Mouse (Mus musculus): ENCODE data around the gene Anks3. TPM values are rescaled to one million over a fixed set of nuclear protein-coding genes. Genes with fewer than 3 reads are reported as not detected.

The Anks3 gene
- 63.0 and 67.6 TPM in 2 replicates for polyA plus RNA-seq (2016; fragmentation: Nextera tagmentation; extraction: Ambion mirVana)

GRCm38 (mm10) chr16:4963797-4964709 lies at the start of gene Anks3:
Gene Anks3 (minus strand): TSS chr16:4964205.
- H3K27ac ChIP-seq, result peak within 1 kb of the TSS; percentile 70
- WGBS, result under 1% methylated on average over 76 of the region's 76 CpGs
- no peaks in the 10 kb centered on the region for H3K27me3 ChIP-seq
- peak; percentile 97 for ATAC-seq (ENCODE audit: insufficient number of reproducible peaks, insufficient read depth, low FRiP score, low TSS enrichment, low read depth)
- H3K9ac ChIP-seq (replicated peaks), result peak within 1 kb of the TSS; percentile 81
- peak within 1 kb of the TSS; percentile 90 for H3K4me3 ChIP-seq (replicated peaks)
- peak within 1 kb of the TSS; percentile 84 for H3K4me2 ChIP-seq
- peaks cover 14% of the 10 kb centered on the region; the same call in 1 of the 2 replicates for H3K36me3 ChIP-seq
- H3K9me3 ChIP-seq, result no peaks in the 10 kb centered on the region
- H3K4me1 ChIP-seq (replicated peaks), result peaks cover 24% of the 10 kb centered on the region

DNA sequence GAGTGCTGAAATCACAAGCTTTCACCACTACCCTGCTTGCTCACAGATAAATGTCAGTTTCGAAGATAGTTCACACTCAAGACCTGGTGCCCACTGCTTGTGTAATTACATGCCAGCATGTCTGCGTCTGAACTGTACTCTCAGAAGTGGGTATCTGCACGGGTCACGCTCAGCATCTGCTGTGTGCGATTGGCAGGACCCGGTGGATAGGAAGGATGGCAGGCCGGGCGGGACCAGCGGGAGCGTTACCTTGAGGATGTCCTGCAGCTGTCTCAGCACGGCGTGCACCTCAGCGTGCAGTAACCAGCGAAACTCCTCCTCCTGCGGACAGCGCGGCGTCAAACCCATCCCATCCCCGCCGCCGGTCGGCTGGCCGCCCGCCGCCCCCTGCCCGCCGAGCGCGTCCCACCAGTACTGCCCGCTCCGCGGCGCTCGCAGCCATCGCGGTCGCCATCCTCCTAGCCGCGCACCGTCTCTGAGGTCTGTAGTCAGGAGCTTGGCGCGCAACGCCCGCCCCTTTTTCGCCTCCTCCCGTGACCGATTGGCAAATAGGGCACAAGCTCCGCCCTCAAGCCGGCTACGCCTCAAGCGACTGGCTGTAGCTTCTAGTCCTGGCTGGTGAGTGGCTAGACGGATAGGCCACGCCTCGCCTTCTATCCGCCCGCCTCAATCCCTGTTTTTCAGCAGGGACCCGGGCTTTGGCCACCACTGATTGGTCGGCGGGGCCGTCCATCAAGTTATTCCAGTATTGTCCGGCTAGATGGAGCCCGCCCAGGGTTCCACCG lies 49.2 kb upstream of the Anks3 start, which contains the start of gene Rogdi:
Gene Rogdi, minus strand, starts transcription at position 500 of the 785 bp plus-strand sequence.
- no peaks in the 10 kb centered on the region for H3K27me3 ChIP-seq
- H3K4me2 ChIP-seq, result peak within 1 kb of the TSS; percentile 84
- ATAC-seq (ENCODE audit: insufficient number of reproducible peaks, insufficient read depth, low FRiP score, low TSS enrichment, low read depth), result peak; percentile 97
- no peaks in the 10 kb centered on the region for H3K9me3 ChIP-seq
- peak within 1 kb of the TSS; percentile 42; the same call in 1 of the 2 replicates for H3K27ac ChIP-seq
- H3K9ac ChIP-seq (replicated peaks), result peak within 1 kb of the TSS; percentile 72
- under 1% methylated on average over 63 of the region's 63 CpGs for WGBS
- H3K36me3 ChIP-seq, result peaks cover 63% of the 10 kb centered on the region
- peak within 1 kb of the TSS; percentile 70 for H3K4me3 ChIP-seq (replicated peaks)
- peaks cover 10% of the 10 kb centered on the region for H3K4me1 ChIP-seq (replicated peaks)

- Histone ChIP-seq H3K27me3 (no peaks in the 10 kb centered on the region), H3K27ac (no peak overlapping the region), H3K4me1 (replicated peaks) (peaks cover 10% of the 10 kb centered on the region), H3K4me3 (replicated peaks) (peak overlapping the region; percentile 70), H3K9me3 (no peaks in the 10 kb centered on the region), H3K36me3 (peaks cover 54% of the 10 kb centered on the region), H3K9ac (replicated peaks) (peak overlapping the region; percentile 72), H3K4me2 (peak overlapping the region; percentile 84)
- no peak for ATAC-seq (ENCODE audit: insufficient number of reproducible peaks, insufficient read depth, low FRiP score, low TSS enrichment, low read depth)
- 49% methylated on average over 13 of the region's 13 CpGs for WGBS
Measured at GRCm38 (mm10) chr16:5012036-5013005, 48.3 kb upstream of the Anks3 start.

DNA sequence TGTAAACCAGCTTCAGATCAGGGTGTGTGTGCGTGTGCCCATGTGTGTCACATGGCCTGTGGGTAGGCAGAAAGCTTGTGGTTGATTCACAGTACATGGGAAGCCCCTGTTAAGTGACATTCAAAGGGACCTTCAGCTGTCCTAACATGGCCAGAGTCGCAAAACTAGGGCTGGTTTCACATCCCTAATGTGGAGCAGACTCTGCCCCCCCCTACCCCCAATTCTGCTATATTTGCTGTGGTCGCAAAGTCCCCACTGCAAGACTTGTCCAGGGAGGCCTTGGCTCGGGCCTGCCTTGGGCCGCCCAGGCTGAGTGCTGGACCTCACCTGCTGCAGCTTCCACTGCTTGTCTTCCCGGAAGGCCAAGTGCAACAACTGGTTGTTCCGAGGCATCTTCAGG lies 47.3 kb upstream of the Anks3 start:
- WGBS, result 90% methylated on average over 7 of the region's 7 CpGs
- Histone ChIP-seq H3K27ac (no peak overlapping the region), H3K36me3 (peaks cover 43% of the 10 kb centered on the region), H3K27me3 (no peaks in the 10 kb centered on the region), H3K4me3 (replicated peaks) (no peak overlapping the region), H3K9ac (replicated peaks) (no peak overlapping the region), H3K4me1 (replicated peaks) (peaks cover 10% of the 10 kb centered on the region), H3K9me3 (no peaks in the 10 kb centered on the region), H3K4me2 (no peak overlapping the region)
- no peak for ATAC-seq (ENCODE audit: insufficient number of reproducible peaks, insufficient read depth, low FRiP score, low TSS enrichment, low read depth)

DNA sequence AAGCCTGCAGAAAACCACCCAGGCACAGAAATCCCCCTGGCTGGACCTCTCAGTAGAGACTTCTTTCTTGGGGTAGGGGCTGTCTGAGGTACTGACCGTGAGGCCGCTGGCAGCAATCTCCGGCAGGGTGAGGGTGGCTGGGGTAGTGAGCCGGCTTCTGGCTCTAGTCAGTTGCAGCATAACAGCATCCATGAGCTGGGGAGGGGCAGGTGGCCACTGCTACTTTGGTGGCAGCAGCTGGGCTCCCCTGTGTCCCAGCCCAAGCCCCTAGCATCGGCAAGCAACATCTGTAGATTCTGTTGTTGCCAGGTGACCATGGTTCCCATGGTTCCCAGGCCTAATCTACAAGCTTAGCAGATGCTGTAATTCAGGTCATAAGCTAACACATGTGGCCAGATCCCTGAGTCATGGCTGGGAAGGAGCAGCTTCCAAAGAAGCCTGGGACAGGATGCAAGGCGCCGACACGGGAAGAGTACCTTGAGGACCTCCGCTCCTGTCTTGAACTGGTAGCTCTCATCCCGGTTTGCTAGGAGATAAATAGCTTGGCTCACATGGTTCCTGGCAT lies 46.4 kb upstream of the Anks3 start:
- H3K27ac ChIP-seq, result no peak overlapping the region
- no peak overlapping the region for H3K4me2 ChIP-seq
- 86% methylated on average over 10 of the region's 10 CpGs for WGBS
- H3K36me3 ChIP-seq, result peaks cover 35% of the 10 kb centered on the region
- no peaks in the 10 kb centered on the region for H3K27me3 ChIP-seq
- no peak for ATAC-seq (ENCODE audit: insufficient number of reproducible peaks, insufficient read depth, low FRiP score, low TSS enrichment, low read depth)
- no peaks in the 10 kb centered on the region for H3K9me3 ChIP-seq
- no peak overlapping the region for H3K9ac ChIP-seq (replicated peaks)
- H3K4me3 ChIP-seq (replicated peaks), result no peak overlapping the region
- H3K4me1 ChIP-seq (replicated peaks), result peaks cover 10% of the 10 kb centered on the region

DNA sequence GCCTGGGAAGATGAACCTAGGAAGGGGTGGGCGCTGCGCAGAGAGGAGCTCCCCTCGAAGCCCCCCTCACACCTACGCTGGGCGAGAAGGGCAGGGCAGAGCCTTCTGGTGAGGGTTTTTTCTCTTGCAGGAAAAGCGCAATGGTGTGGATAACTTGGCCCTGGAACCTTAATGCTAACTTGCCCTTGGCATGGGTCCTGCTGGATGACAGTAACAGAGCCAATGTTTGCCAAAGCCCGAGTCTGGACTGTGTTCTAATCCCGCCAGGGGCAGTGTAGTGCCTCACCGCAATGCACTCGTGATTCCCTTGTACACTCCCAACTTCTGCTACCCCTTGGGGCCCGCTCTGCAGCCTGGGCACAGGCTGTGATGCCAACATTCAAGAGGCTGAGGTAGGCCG lies 44.1 kb upstream of the Anks3 start:
- Histone ChIP-seq H3K9ac (replicated peaks) (no peak overlapping the region), H3K4me1 (replicated peaks) (peaks cover 10% of the 10 kb centered on the region), H3K36me3 (peaks cover 23% of the 10 kb centered on the region), H3K4me3 (replicated peaks) (no peak overlapping the region), H3K9me3 (no peaks in the 10 kb centered on the region), H3K27me3 (no peaks in the 10 kb centered on the region), H3K27ac (no peak overlapping the region), H3K4me2 (no peak overlapping the region)
- no peak for ATAC-seq (ENCODE audit: insufficient number of reproducible peaks, insufficient read depth, low FRiP score, low TSS enrichment, low read depth)
- WGBS, result 82% methylated on average over 12 of the region's 12 CpGs

DNA sequence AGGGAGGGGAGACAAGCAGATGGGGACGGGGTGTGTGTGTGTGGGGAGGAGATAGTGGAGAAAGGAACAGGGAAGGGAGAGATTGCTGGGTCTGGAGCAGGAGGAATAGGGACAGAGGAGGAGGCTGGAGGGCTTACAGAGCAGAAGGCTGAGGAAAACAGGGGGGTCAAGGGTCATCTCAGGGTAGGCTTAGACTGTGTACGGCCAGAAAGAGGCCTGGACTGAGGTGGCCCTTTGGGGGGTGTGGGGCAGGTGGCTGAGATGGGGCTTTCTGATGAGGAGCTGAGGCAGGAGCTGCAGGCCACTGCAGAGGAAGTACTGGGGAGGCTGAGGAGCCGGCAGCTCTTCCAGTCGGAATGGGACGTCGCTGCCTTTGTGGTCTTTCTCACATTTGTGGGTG lies 43.5 kb upstream of the Anks3 start:
- Histone ChIP-seq H3K4me3 (replicated peaks) (no peak overlapping the region), H3K9me3 (no peaks in the 10 kb centered on the region), H3K9ac (replicated peaks) (no peak overlapping the region), H3K27ac (no peak overlapping the region), H3K4me1 (replicated peaks) (peaks cover 6% of the 10 kb centered on the region), H3K27me3 (no peaks in the 10 kb centered on the region), H3K36me3 (peaks cover 23% of the 10 kb centered on the region), H3K4me2 (no peak overlapping the region)
- no peak for ATAC-seq (ENCODE audit: insufficient number of reproducible peaks, insufficient read depth, low FRiP score, low TSS enrichment, low read depth)
- 46% methylated on average over 6 of the region's 6 CpGs for WGBS

DNA sequence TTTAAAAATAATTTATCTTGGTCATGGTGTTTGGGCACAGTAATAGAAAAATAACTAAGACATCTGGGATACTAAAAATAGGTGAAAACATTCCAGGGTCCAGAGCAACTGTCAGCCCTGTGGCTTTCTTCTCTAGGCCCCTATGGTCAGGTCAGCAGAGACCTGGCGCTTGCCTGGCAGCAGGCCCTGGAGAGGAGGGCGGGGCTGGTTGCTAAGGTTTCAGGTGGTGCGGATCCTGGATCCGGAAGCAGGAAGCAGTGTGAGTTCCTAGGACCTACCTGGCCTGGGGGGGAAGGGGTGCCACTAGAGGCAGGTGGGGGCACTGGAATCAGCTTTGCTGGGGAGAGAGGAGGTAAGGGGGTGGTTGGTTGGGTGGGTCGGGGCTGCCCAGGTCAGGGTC lies 43.1 kb upstream of the Anks3 start, which contains the start of gene Smim22:
Gene Smim22, plus strand, starts transcription at position 222 of the 400 bp plus-strand sequence.
- Histone ChIP-seq H3K27ac (no peak within 1 kb of the TSS), H3K4me2 (no peak within 1 kb of the TSS), H3K9me3 (no peaks in the 10 kb centered on the region), H3K36me3 (peaks cover 23% of the 10 kb centered on the region), H3K27me3 (no peaks in the 10 kb centered on the region), H3K4me1 (replicated peaks) (peaks cover 1% of the 10 kb centered on the region), H3K9ac (replicated peaks) (no peak within 1 kb of the TSS), H3K4me3 (replicated peaks) (no peak within 1 kb of the TSS)
- ATAC-seq (ENCODE audit: insufficient number of reproducible peaks, insufficient read depth, low FRiP score, low TSS enrichment, low read depth), result no peak
- WGBS, result 46% methylated on average over 5 of the region's 5 CpGs

- H3K36me3 ChIP-seq, result no peaks in the 10 kb centered on the region
- H3K4me2 ChIP-seq, result no peak overlapping the region
- H3K4me3 ChIP-seq (replicated peaks), result no peak overlapping the region
- H3K9ac ChIP-seq (replicated peaks), result no peak overlapping the region
- H3K27me3 ChIP-seq, result no peaks in the 10 kb centered on the region
- H3K4me1 ChIP-seq (replicated peaks), result peaks cover 6% of the 10 kb centered on the region; the same call in 1 of the 2 replicates
- H3K27ac ChIP-seq, result no peak overlapping the region
- no peak for ATAC-seq (ENCODE audit: insufficient number of reproducible peaks, insufficient read depth, low FRiP score, low TSS enrichment, low read depth)
- WGBS, result 71% methylated on average over 3 of the region's 3 CpGs
- no peaks in the 10 kb centered on the region for H3K9me3 ChIP-seq
Measured at GRCm38 (mm10) chr16:5000611-5001010, 36.6 kb upstream of the Anks3 start.

- 72% methylated on average over 1 of the region's 1 CpGs for WGBS
Measured at GRCm38 (mm10) chr16:4998984-4999383, 35.0 kb upstream of the Anks3 start.

More at GRCm38 (mm10) chr16:4998984-4999383, 35.0 kb upstream of the Anks3 start:
- Histone ChIP-seq H3K9ac (replicated peaks) (no peak overlapping the region), H3K27me3 (no peaks in the 10 kb centered on the region), H3K4me1 (replicated peaks) (peaks cover 6% of the 10 kb centered on the region; the same call in 1 of the 2 replicates), H3K27ac (no peak overlapping the region), H3K9me3 (no peaks in the 10 kb centered on the region), H3K4me3 (replicated peaks) (no peak overlapping the region), H3K36me3 (no peaks in the 10 kb centered on the region), H3K4me2 (no peak overlapping the region)
- no peak for ATAC-seq (ENCODE audit: insufficient number of reproducible peaks, insufficient read depth, low FRiP score, low TSS enrichment, low read depth)

Measured in limb, embryonic 12.5 days (tissue).